Mouse (Mus musculus) CH12.LX (cell line): Measurements from ENCODE around the gene Lin28a. TPM values are rescaled to one million over a fixed set of nuclear protein-coding genes. Genes with fewer than 3 reads are reported as not detected.

ENCODE experiments used
- DNase-seq: peaks from one replicate; pipeline ENCODE4 v3.0.0-alpha.2; 2013; ENCODE audit errors: extremely low read depth
- H3K27ac ChIP-seq: 2 replicates; pipeline ENCODE4 v1.5.1; 2012; ENCODE audit warnings: low read depth, mild to moderate bottlenecking, control low read depth, moderate library complexity; ENCODE audit not compliant: insufficient read depth
- H3K27me3 ChIP-seq: replicated peaks from 2 replicates; pipeline ENCODE3; 2012; ENCODE audit warnings: inconsistent platforms
- H3K36me3 ChIP-seq, 2 experiments: replicated peaks in 1 of 2; 2 replicates each; pipeline versions ENCODE3 to v1.6.1; 2012; ENCODE audit warnings: inconsistent platforms in 1 of 2, low read length in 1 of 2, mild to moderate bottlenecking in 1 of 2, mixed read lengths in 1 of 2, moderate library complexity in 1 of 2; ENCODE audit not compliant: control insufficient read depth in 1 of 2, insufficient read depth in 1 of 2
- H3K4me1 ChIP-seq, 2 experiments: 2 replicates each; pipeline ENCODE4 v1.6.1; 2012; ENCODE audit warnings: inconsistent platforms in 1 of 2, moderate library complexity in 1 of 2; ENCODE audit not compliant: insufficient read depth in 2 of 2, control insufficient read depth in 1 of 2
- H3K4me2 ChIP-seq: 2 replicates; pipeline ENCODE4 v1.6.1; 2012; ENCODE audit warnings: low read depth, mild to moderate bottlenecking, control low read depth; ENCODE audit not compliant: poor library complexity, insufficient read depth, severe bottlenecking
- H3K4me3 ChIP-seq, 3 experiments: fragments of 150-350 bp in 1 of 3; sonication (generic) in 1 of 3; replicated peaks in 1 of 3; 2 replicates each; pipeline versions ENCODE3 to v1.5.1; 2011 to 2012; ENCODE audit warnings: low read depth in 2 of 3, low read length in 2 of 3, mild to moderate bottlenecking in 2 of 3, moderate library complexity in 2 of 3, control low read depth in 1 of 3, improper control_type of control experiment in 1 of 3, inconsistent platforms in 1 of 3, mixed read lengths in 1 of 3; ENCODE audit not compliant: poor library complexity in 1 of 3
- H3K79me2 ChIP-seq: replicated peaks from 2 replicates; pipeline ENCODE4 v1.6.1; 2012; ENCODE audit warnings: mild to moderate bottlenecking, moderate library complexity; ENCODE audit not compliant: control insufficient read depth, poor library complexity, insufficient read depth, severe bottlenecking; ENCODE audit errors: extremely low read depth
- H3K9ac ChIP-seq: 2 replicates; pipeline ENCODE4 v1.6.1; 2012; ENCODE audit warnings: low read depth, mild to moderate bottlenecking, control low read depth, moderate library complexity; ENCODE audit not compliant: insufficient read depth
- H3K9me3 ChIP-seq: replicated peaks from 2 replicates; pipeline ENCODE3; 2012; ENCODE audit warnings: low read length, inconsistent platforms, mixed read lengths
- BHLHE40 ChIP-seq: IDR thresholded peaks from 2 replicates; pipeline ENCODE4 v1.6.1; 2011; ENCODE audit warnings: mild to moderate bottlenecking, low read depth, low read length, improper control_type of control experiment
- CHD1 ChIP-seq: IDR thresholded peaks from 2 replicates; pipeline ENCODE4 v1.6.1; 2012; ENCODE audit warnings: low read depth, low read length, improper control_type of control experiment, inconsistent platforms
- CHD2 ChIP-seq: IDR thresholded peaks from 2 replicates; pipeline ENCODE4 v1.6.1; 2011; ENCODE audit warnings: low read length, improper control_type of control experiment
- CTCF ChIP-seq, 2 experiments: IDR thresholded peaks in 1 of 2; conservative IDR thresholded peaks in 1 of 2; 2 replicates each; pipeline ENCODE4 v1.5.1; 2011 to 2012; ENCODE audit warnings: low read depth in 2 of 2, low read length in 2 of 2, improper control_type of control experiment in 1 of 2, inconsistent platforms in 1 of 2, mild to moderate bottlenecking in 1 of 2, moderate library complexity in 1 of 2
- E2F4 ChIP-seq: IDR thresholded peaks from 2 replicates; pipeline ENCODE4 v1.6.1; 2011; ENCODE audit warnings: low read depth, low read length, improper control_type of control experiment; ENCODE audit not compliant: insufficient replicate concordance
- ELF1 ChIP-seq: IDR thresholded peaks from 2 replicates; pipeline ENCODE4 v1.6.1; 2014; ENCODE audit warnings: low read depth, mild to moderate bottlenecking, inconsistent platforms, low read length, improper control_type of control experiment
- EP300 ChIP-seq: IDR thresholded peaks from 2 replicates; pipeline ENCODE4 v1.6.1; 2011; ENCODE audit warnings: low read length, improper control_type of control experiment
- ETS1 ChIP-seq: conservative IDR thresholded peaks from 2 replicates; pipeline ENCODE4 v1.6.1; 2012; ENCODE audit warnings: low read depth, mild to moderate bottlenecking, inconsistent platforms, low read length, improper control_type of control experiment, moderate library complexity
- GABPA ChIP-seq: IDR thresholded peaks from 2 replicates; pipeline ENCODE4 v1.6.1; 2012; ENCODE audit warnings: low read depth, low read length, improper control_type of control experiment, inconsistent platforms; ENCODE audit not compliant: insufficient replicate concordance
- HCFC1 ChIP-seq: IDR thresholded peaks from 2 replicates; pipeline ENCODE4 v1.6.1; 2012; ENCODE audit warnings: low read depth, mild to moderate bottlenecking, inconsistent platforms, low read length, improper control_type of control experiment
- IRF4 ChIP-seq: IDR thresholded peaks from 2 replicates; pipeline ENCODE4 v1.6.1; 2014; ENCODE audit warnings: low read depth, mild to moderate bottlenecking, inconsistent platforms, low read length, improper control_type of control experiment
- JUN ChIP-seq: IDR thresholded peaks from 2 replicates; pipeline ENCODE4 v1.6.1; 2011; ENCODE audit warnings: low read depth, mild to moderate bottlenecking, low read length, improper control_type of control experiment, moderate library complexity; ENCODE audit not compliant: insufficient read depth
- JUND ChIP-seq: conservative IDR thresholded peaks from 2 replicates; pipeline ENCODE4 v1.6.1; 2011; ENCODE audit warnings: low read depth, low read length, improper control_type of control experiment
- KAT2A ChIP-seq: IDR thresholded peaks from 2 replicates; pipeline ENCODE4 v1.6.1; 2012; ENCODE audit warnings: low read length, improper control_type of control experiment, inconsistent platforms; ENCODE audit not compliant: insufficient replicate concordance
- MAFK ChIP-seq: IDR thresholded peaks from 2 replicates; pipeline ENCODE4 v1.6.1; 2011; ENCODE audit warnings: low read length, improper control_type of control experiment; ENCODE audit not compliant: insufficient replicate concordance
- MAX ChIP-seq: IDR thresholded peaks from 2 replicates; pipeline ENCODE4 v1.6.1; 2011; ENCODE audit warnings: low read length, improper control_type of control experiment
- MAZ ChIP-seq: IDR thresholded peaks from 2 replicates; pipeline ENCODE4 v1.6.1; 2012; ENCODE audit warnings: low read depth, mild to moderate bottlenecking, inconsistent platforms, low read length, improper control_type of control experiment, moderate library complexity
- MEF2A ChIP-seq: IDR thresholded peaks from 2 replicates; pipeline ENCODE4 v1.6.1; 2014; ENCODE audit warnings: low read depth, mild to moderate bottlenecking, inconsistent platforms, low read length, improper control_type of control experiment, borderline replicate concordance
- MXI1 ChIP-seq: IDR thresholded peaks from 2 replicates; pipeline ENCODE4 v1.6.1; 2011; ENCODE audit warnings: mild to moderate bottlenecking, low read depth, low read length, improper control_type of control experiment
- MYC ChIP-seq: IDR thresholded peaks from 2 replicates; pipeline ENCODE4 v1.6.1; 2011; ENCODE audit warnings: low read depth, mild to moderate bottlenecking, improper control_type of control experiment, low read length
- NELFE ChIP-seq: IDR thresholded peaks from 2 replicates; pipeline ENCODE4 v1.6.1; 2011; ENCODE audit warnings: low read depth, low read length, improper control_type of control experiment
- NRF1 ChIP-seq: IDR thresholded peaks from 2 replicates; pipeline ENCODE4 v1.6.1; 2014; ENCODE audit warnings: low read depth, mild to moderate bottlenecking, inconsistent platforms, low read length, improper control_type of control experiment, moderate library complexity
- PAX5 ChIP-seq: IDR thresholded peaks from 2 replicates; pipeline ENCODE4 v1.6.1; 2012; ENCODE audit warnings: low read length, inconsistent platforms, mixed read lengths
- POLR2A ChIP-seq: IDR thresholded peaks from 2 replicates; pipeline ENCODE4 v1.6.1; 2011; ENCODE audit warnings: low read depth, mild to moderate bottlenecking, improper control_type of control experiment, low read length
- POLR2AphosphoS2 ChIP-seq: IDR thresholded peaks from 2 replicates; pipeline ENCODE4 v1.6.1; 2011; ENCODE audit warnings: low read depth, low read length, improper control_type of control experiment
- RAD21 ChIP-seq: IDR thresholded peaks from 2 replicates; pipeline ENCODE4 v1.6.1; 2011; ENCODE audit warnings: low read depth, mild to moderate bottlenecking, low read length, improper control_type of control experiment, moderate library complexity
- RCOR1 ChIP-seq: conservative IDR thresholded peaks from 2 replicates; pipeline ENCODE4 v1.6.1; 2012; ENCODE audit warnings: low read depth, mild to moderate bottlenecking, inconsistent platforms, low read length, improper control_type of control experiment
- SIN3A ChIP-seq: IDR thresholded peaks from 2 replicates; pipeline ENCODE4 v1.6.1; 2012; ENCODE audit warnings: low read length, improper control_type of control experiment, inconsistent platforms
- SMC3 ChIP-seq: IDR thresholded peaks from 2 replicates; pipeline ENCODE4 v1.6.1; 2011; ENCODE audit warnings: low read depth, low read length, improper control_type of control experiment
- TBP ChIP-seq: conservative IDR thresholded peaks from 2 replicates; pipeline ENCODE4 v1.6.1; 2011; ENCODE audit warnings: low read depth, low read length, improper control_type of control experiment
- TCF12 ChIP-seq: IDR thresholded peaks from 2 replicates; pipeline ENCODE4 v1.6.1; 2014; ENCODE audit warnings: low read depth, mild to moderate bottlenecking, inconsistent platforms, low read length, improper control_type of control experiment
- UBTF ChIP-seq: IDR thresholded peaks from 2 replicates; pipeline ENCODE4 v1.6.1; 2012; ENCODE audit warnings: low read depth, mild to moderate bottlenecking, inconsistent platforms, low read length, improper control_type of control experiment, moderate library complexity
- USF1 ChIP-seq: IDR thresholded peaks from 2 replicates; pipeline ENCODE4 v1.6.1; 2014; ENCODE audit warnings: low read depth, mild to moderate bottlenecking, inconsistent platforms, low read length, improper control_type of control experiment
- USF2 ChIP-seq: conservative IDR thresholded peaks from 2 replicates; pipeline ENCODE4 v1.6.1; 2011; ENCODE audit warnings: low read depth, low read length, improper control_type of control experiment
- ZC3H11A ChIP-seq: IDR thresholded peaks from 2 replicates; pipeline ENCODE4 v1.6.1; 2012; ENCODE audit warnings: low read depth, mild to moderate bottlenecking, inconsistent platforms, low read length, improper control_type of control experiment
- ZKSCAN1 ChIP-seq: IDR thresholded peaks from 2 replicates; pipeline ENCODE4 v1.6.1; 2012; ENCODE audit warnings: low read depth, inconsistent platforms, low read length, improper control_type of control experiment, borderline replicate concordance
- ZMIZ1 ChIP-seq: IDR thresholded peaks from 2 replicates; pipeline ENCODE4 v1.6.1; 2012; ENCODE audit warnings: low read depth, mild to moderate bottlenecking, inconsistent platforms, low read length, improper control_type of control experiment
- ZNF384 ChIP-seq: IDR thresholded peaks from 2 replicates; pipeline ENCODE4 v1.6.1; 2012; ENCODE audit warnings: low read depth, low read length, improper control_type of control experiment, inconsistent platforms
- dilution Hi-C: fragments of 300-500 bp; cut with MboI; formaldehyde crosslinking; loops from 2 replicates; pipeline ENCODE4 v1.14.3; 2020; ENCODE audit warnings: low sequenced_read_pairs; ENCODE audit not compliant: extremely low pct_unique_long_range_greater_than_20kb, extremely low pct_ligation_motif_present
- in situ Hi-C: fragments of 300-500 bp; cut with MboI; formaldehyde crosslinking; loops from 3 replicates; pipeline ENCODE4 v1.14.3; 2019; ENCODE audit warnings: low sequenced_read_pairs, low pct_ligation_motif_present, low pct_unique_long_range_greater_than_20kb, mixed read lengths
- polyA plus RNA-seq: library from polyadenylated mRNA; unstranded; fragments of >175 nt; gene quantifications from 2 replicates; pipeline ENCODE4 v1.2.1, GENCODE M21; 2012; ENCODE audit warnings: low read depth; ENCODE audit not compliant: insufficient read length
- total RNA-seq, 2 experiments: library from RNA; depleted of rRNA; stranded (reverse); fragments of 300-350 nt in 1 of 2; fragments of >200 nt in 1 of 2; gene quantifications; 2 replicates each; pipeline ENCODE4 v1.2.3; 2012 to 2014

Gene Lin28a
- total and polyA plus RNA-seq, 3 experiments, result 0.08 TPM; not detected in 2

- H3K9ac ChIP-seq, result peak overlapping the region; percentile 100
- H3K4me2 ChIP-seq, result peak overlapping the region; percentile 97
- no peaks in the 10 kb centered on the region for H3K9me3 ChIP-seq
- peaks cover 31 to 64% of the 10 kb centered on the region in 2 experiments for H3K36me3 ChIP-seq
- H3K4me3 ChIP-seq, result peak overlapping the region; percentile 70 to 97 (median 75)
- dilution Hi-C loops, result no loop called here
- peak overlapping the region; percentile 93 for H3K27ac ChIP-seq
- peaks cover 9% of the 10 kb centered on the region for H3K79me2 ChIP-seq
- no peak for TF ChIP-seq USF1
- TF ChIP-seq POLR2A, result no peak
- no peak for TF ChIP-seq TBP
- TF ChIP-seq ETS1, result peak; percentile 17; the same call in 1 of the 2 replicates
- no peak for TF ChIP-seq USF2
- peak; percentile 97 for TF ChIP-seq SIN3A
- no peak; the same call in 1 of the 2 replicates for TF ChIP-seq POLR2AphosphoS2
- TF ChIP-seq MAFK, result no peak
- TF ChIP-seq RAD21, result no peak
- TF ChIP-seq MEF2A, result no peak
- peak; percentile 93 for TF ChIP-seq BHLHE40
- TF ChIP-seq MXI1, result peak; percentile 95
- TF ChIP-seq JUND, result no peak
- no peak for TF ChIP-seq EP300
- 0 out of 2 replicates have a peak, but pooled peaks have one; percentile 63 for TF ChIP-seq KAT2A
- TF ChIP-seq NELFE, result peak; percentile 57
- no peak for TF ChIP-seq JUN
- TF ChIP-seq IRF4, result no peak; the same call in 1 of the 2 replicates
- TF ChIP-seq TCF12, result peak; percentile 42; the same call in 1 of the 2 replicates
- peak; percentile 46 for TF ChIP-seq ZMIZ1
- TF ChIP-seq SMC3, result no peak
- TF ChIP-seq HCFC1, result 0 out of 2 replicates have a peak, but pooled peaks have one; percentile 9
- 0 out of 2 replicates have a peak, but pooled peaks have one; percentile 50 for TF ChIP-seq CHD2
- TF ChIP-seq PAX5, result no peak
- peak; percentile 53; the same call in 1 of the 2 replicates for TF ChIP-seq NRF1
- TF ChIP-seq CHD1, result no peak
- TF ChIP-seq MYC, result no peak
- no peak for TF ChIP-seq UBTF
- no peak for TF ChIP-seq MAX
- TF ChIP-seq ZC3H11A, result no peak
- TF ChIP-seq ZNF384, result no peak
- TF ChIP-seq GABPA, result no peak
- peak; percentile 71 for TF ChIP-seq ELF1
- TF ChIP-seq E2F4, result no peak
- TF ChIP-seq MAZ, result peak; percentile 76
- TF ChIP-seq RCOR1, result no peak
- TF ChIP-seq ZKSCAN1, result no peak
- TF ChIP-seq CTCF (conservative IDR thresholded peaks at IDR 0.05 in 1 of 2, IDR thresholded peaks at IDR 0.05 in 1 of 2; ENCODE audit: low read depth in 2 of 2, low read length in 2 of 2), result no peak
- TF ChIP-seq, all 38 proteins: peak for 13
- in situ Hi-C loops, result no loop called here
- peaks cover 0 to 35% of the 10 kb centered on the region in 2 experiments; a peak in 3 of 4 replicates for H3K4me1 ChIP-seq
- DNase-seq, result peak; percentile 90
- H3K27me3 ChIP-seq, result no peaks in the 10 kb centered on the region
Observed at GRCm38 (mm10) chr4:133967138-133967865, 51.3 kb downstream of the Lin28a start.
